Mouse (Mus musculus): ENCODE measurements around the gene Gm11634. TPM values are rescaled to one million over a fixed set of nuclear protein-coding genes. Genes with fewer than 3 reads are reported as not detected.
"Not testable (repeated sequence)": the region's sequence is repeated elsewhere in the genome, so short reads cannot be mapped to it uniquely, and the experiment has no call there.

Gene Gm11634
- polyA plus RNA-seq, 1 experiment from 2014 or later = not detected

- Histone ChIP-seq H3K27ac (ENCODE audit: poor library complexity, severe bottlenecking) (no peak overlapping the region), H3K4me2 (no peak overlapping the region), H3K4me3 (no peak overlapping the region), H3K4me1 (replicated peaks) (no peaks in the 10 kb centered on the region), H3K9ac (no peak overlapping the region), H3K9me3 (replicated peaks) (no peaks in the 10 kb centered on the region), H3K27me3 (replicated peaks) (no peaks in the 10 kb centered on the region), H3K36me3 (peaks cover 19% of the 10 kb centered on the region; the same call in 1 of the 2 replicates)
- 93% methylated on average over 10 of the region's 10 CpGs for WGBS
- no peak for ATAC-seq (ENCODE audit: insufficient number of reproducible peaks, low FRiP score)
These were observed 11.4 kb downstream of the Gm11634 start for GRCm38 (mm10) chr11:101587676-101588075.

- Histone ChIP-seq H3K4me3 (no peak overlapping the region), H3K36me3 (peaks cover 15% of the 10 kb centered on the region; the same call in 1 of the 2 replicates), H3K27me3 (replicated peaks) (no peaks in the 10 kb centered on the region), H3K4me1 (replicated peaks) (peaks cover 4% of the 10 kb centered on the region), H3K9me3 (replicated peaks) (no peaks in the 10 kb centered on the region), H3K9ac (no peak overlapping the region), H3K27ac (ENCODE audit: poor library complexity, severe bottlenecking) (no peak overlapping the region), H3K4me2 (no peak overlapping the region)
- WGBS = 59% methylated on average over 4 of the region's 4 CpGs
- no peak for ATAC-seq (ENCODE audit: insufficient number of reproducible peaks, low FRiP score)
These were observed 13.3 kb downstream of the Gm11634 start for GRCm38 (mm10) chr11:101585805-101586204.

- H3K27me3 ChIP-seq (replicated peaks); H3K9me3 ChIP-seq (replicated peaks); H3K4me2 ChIP-seq; H3K4me3 ChIP-seq; H3K4me1 ChIP-seq (replicated peaks); ATAC-seq (ENCODE audit: insufficient number of reproducible peaks, low FRiP score); H3K27ac ChIP-seq (ENCODE audit: poor library complexity, severe bottlenecking); H3K9ac ChIP-seq: not testable (repeated sequence)
- H3K36me3 ChIP-seq = peaks cover 23% of the 10 kb centered on the region
- WGBS = 97% methylated on average over 1 of the region's 1 CpGs
These were observed 14.0 kb downstream of the Gm11634 start for GRCm38 (mm10) chr11:101585031-101585430.

GRCm38 (mm10) chr11:101583205-101583604 is 15.9 kb downstream of the Gm11634 start:
- ATAC-seq (ENCODE audit: insufficient number of reproducible peaks, low FRiP score) = no peak
- Histone ChIP-seq H3K4me3 (no peak overlapping the region), H3K27me3 (replicated peaks) (no peaks in the 10 kb centered on the region), H3K4me2 (no peak overlapping the region), H3K9me3 (replicated peaks) (no peaks in the 10 kb centered on the region), H3K4me1 (replicated peaks) (peaks cover 4% of the 10 kb centered on the region), H3K36me3 (peaks cover 40% of the 10 kb centered on the region), H3K9ac (no peak overlapping the region), H3K27ac (ENCODE audit: poor library complexity, severe bottlenecking) (no peak overlapping the region)
- 80% methylated on average over 2 of the region's 2 CpGs for WGBS

GRCm38 (mm10) chr11:101582054-101583035 is 16.7 kb downstream of the Gm11634 start, which contains the start of gene Tmem106a:
Gene Tmem106a (plus strand): TSS chr11:101582242.
- H3K4me3 ChIP-seq = peak within 1 kb of the TSS; percentile 51
- no peak within 1 kb of the TSS for H3K27ac ChIP-seq (ENCODE audit: poor library complexity, severe bottlenecking)
- peak within 1 kb of the TSS; percentile 66 for H3K9ac ChIP-seq
- no peaks in the 10 kb centered on the region for H3K9me3 ChIP-seq (replicated peaks)
- peaks cover 4% of the 10 kb centered on the region for H3K4me1 ChIP-seq (replicated peaks)
- 19% methylated on average over 30 of the region's 31 CpGs for WGBS
- no peaks in the 10 kb centered on the region for H3K27me3 ChIP-seq (replicated peaks)
- H3K36me3 ChIP-seq = peaks cover 48% of the 10 kb centered on the region
- H3K4me2 ChIP-seq = peak within 1 kb of the TSS; percentile 67
- ATAC-seq (ENCODE audit: insufficient number of reproducible peaks, low FRiP score) = peak; percentile 75; the same call in 1 of the 2 replicates

GRCm38 (mm10) chr11:101581081-101581764 is 17.8 kb downstream of the Gm11634 start:
- peaks cover 4% of the 10 kb centered on the region for H3K4me1 ChIP-seq (replicated peaks)
- WGBS = 58% methylated on average over 6 of the region's 6 CpGs
- H3K4me2 ChIP-seq = no peak overlapping the region
- no peak overlapping the region for H3K27ac ChIP-seq (ENCODE audit: poor library complexity, severe bottlenecking)
- H3K9me3 ChIP-seq (replicated peaks) = no peaks in the 10 kb centered on the region
- peaks cover 49% of the 10 kb centered on the region for H3K36me3 ChIP-seq
- H3K27me3 ChIP-seq (replicated peaks) = no peaks in the 10 kb centered on the region
- H3K9ac ChIP-seq = no peak overlapping the region
- H3K4me3 ChIP-seq = no peak overlapping the region
- ATAC-seq (ENCODE audit: insufficient number of reproducible peaks, low FRiP score) = no peak

- H3K4me2 ChIP-seq = no peak overlapping the region
- 75% methylated on average over 6 of the region's 6 CpGs for WGBS
These were observed 22.9 kb downstream of the Gm11634 start for GRCm38 (mm10) chr11:101576116-101576515.

GRCm38 (mm10) chr11:101568421-101568820 is 30.6 kb downstream of the Gm11634 start:
- Histone ChIP-seq H3K9ac (no peak overlapping the region), H3K36me3 (peaks cover 93% of the 10 kb centered on the region), H3K9me3 (replicated peaks) (no peaks in the 10 kb centered on the region), H3K4me2 (no peak overlapping the region), H3K27me3 (replicated peaks) (no peaks in the 10 kb centered on the region), H3K4me1 (replicated peaks) (no peaks in the 10 kb centered on the region), H3K4me3 (no peak overlapping the region), H3K27ac (ENCODE audit: poor library complexity, severe bottlenecking) (no peak overlapping the region)
- 83% methylated on average over 3 of the region's 3 CpGs for WGBS
- no peak for ATAC-seq (ENCODE audit: insufficient number of reproducible peaks, low FRiP score)

More at GRCm38 (mm10) chr11:101576116-101576515, 22.9 kb downstream of the Gm11634 start:
- Histone ChIP-seq H3K9me3 (replicated peaks) (no peaks in the 10 kb centered on the region), H3K4me3 (no peak overlapping the region), H3K4me1 (replicated peaks) (no peaks in the 10 kb centered on the region), H3K27me3 (replicated peaks) (no peaks in the 10 kb centered on the region), H3K27ac (ENCODE audit: poor library complexity, severe bottlenecking) (no peak overlapping the region), H3K9ac (no peak overlapping the region), H3K36me3 (peaks cover 93% of the 10 kb centered on the region)
- ATAC-seq (ENCODE audit: insufficient number of reproducible peaks, low FRiP score) = no peak

GRCm38 (mm10) chr11:101562391-101562790 is 36.7 kb downstream of the Gm11634 start:
- peaks cover 5% of the 10 kb centered on the region for H3K4me1 ChIP-seq (replicated peaks)
- no peak overlapping the region for H3K27ac ChIP-seq (ENCODE audit: poor library complexity, severe bottlenecking)
- H3K27me3 ChIP-seq (replicated peaks) = no peaks in the 10 kb centered on the region
- H3K4me2 ChIP-seq = no peak overlapping the region
- no peak for ATAC-seq (ENCODE audit: insufficient number of reproducible peaks, low FRiP score)
- H3K9me3 ChIP-seq (replicated peaks) = no peaks in the 10 kb centered on the region
- peaks cover 76% of the 10 kb centered on the region for H3K36me3 ChIP-seq
- WGBS = 44% methylated on average over 5 of the region's 5 CpGs
- H3K9ac ChIP-seq = no peak overlapping the region
- H3K4me3 ChIP-seq = no peak overlapping the region

GRCm38 (mm10) chr11:101556954-101557353 is 42.1 kb downstream of the Gm11634 start:
- Histone ChIP-seq H3K9ac (no peak overlapping the region), H3K36me3 (peaks cover 50% of the 10 kb centered on the region), H3K27me3 (replicated peaks) (no peaks in the 10 kb centered on the region), H3K4me1 (replicated peaks) (peaks cover 14% of the 10 kb centered on the region), H3K9me3 (replicated peaks) (no peaks in the 10 kb centered on the region), H3K4me3 (no peak overlapping the region), H3K4me2 (no peak overlapping the region), H3K27ac (ENCODE audit: poor library complexity, severe bottlenecking) (no peak overlapping the region)
- 85% methylated on average over 2 of the region's 2 CpGs for WGBS
- ATAC-seq (ENCODE audit: insufficient number of reproducible peaks, low FRiP score) = no peak

- Histone ChIP-seq H3K9me3 (replicated peaks) (no peaks in the 10 kb centered on the region), H3K4me2 (no peak overlapping the region), H3K27ac (ENCODE audit: poor library complexity, severe bottlenecking) (no peak overlapping the region), H3K9ac (no peak overlapping the region), H3K27me3 (replicated peaks) (no peaks in the 10 kb centered on the region), H3K36me3 (peaks cover 50% of the 10 kb centered on the region), H3K4me1 (replicated peaks) (peaks cover 14% of the 10 kb centered on the region), H3K4me3 (no peak overlapping the region)
- WGBS = 92% methylated on average over 7 of the region's 7 CpGs
- no peak for ATAC-seq (ENCODE audit: insufficient number of reproducible peaks, low FRiP score)
These were observed 42.5 kb downstream of the Gm11634 start for GRCm38 (mm10) chr11:101556541-101556940.
